Mouse (Mus musculus) midbrain, embryonic 13.5 days (tissue): ENCODE measurements around the gene Cebpg. TPM values are rescaled to one million over a fixed set of nuclear protein-coding genes. Genes with fewer than 3 reads are reported as not detected.
A peak's percentile ranks its signal among the peaks of the same experiment; 100 is the strongest.

Experiments
- ATAC-seq: fragments of 200-750 bp; cut with Nextera tagmentation; 2 replicates; pipeline ENCODE4 v1.8.0; 2017; ENCODE audit warnings: mild to moderate bottlenecking, moderate TSS enrichment, moderate library complexity
- H3K27ac ChIP-seq: fragments of 300-500 bp; sonication (generic); 2 replicates; pipeline ENCODE4 v1.5.1; 2015; ENCODE audit warnings: inconsistent platforms, mild to moderate bottlenecking, moderate library complexity
- H3K27me3 ChIP-seq: fragments of 300-500 bp; sonication (generic); 2 replicates; pipeline ENCODE4 v1.6.1; 2015; ENCODE audit warnings: mild to moderate bottlenecking, inconsistent platforms
- H3K36me3 ChIP-seq: fragments of 300-500 bp; sonication (generic); 2 replicates; pipeline ENCODE4 v1.6.1; 2015; ENCODE audit warnings: mild to moderate bottlenecking, inconsistent platforms
- H3K4me1 ChIP-seq: fragments of 300-500 bp; sonication (generic); replicated peaks from 2 replicates; pipeline ENCODE4 v1.6.1; 2015; ENCODE audit warnings: inconsistent platforms
- H3K4me2 ChIP-seq: fragments of 300-500 bp; sonication (generic); replicated peaks from 2 replicates; pipeline ENCODE4 v1.6.1; 2015; ENCODE audit warnings: moderate library complexity, mild to moderate bottlenecking, inconsistent platforms
- H3K4me3 ChIP-seq: fragments of 300-500 bp; sonication (generic); replicated peaks from 2 replicates; pipeline ENCODE4 v1.5.1; 2015; ENCODE audit warnings: mild to moderate bottlenecking, inconsistent platforms
- H3K9ac ChIP-seq: fragments of 300-500 bp; sonication (generic); replicated peaks from 2 replicates; pipeline ENCODE4 v1.6.1; 2015; ENCODE audit warnings: mild to moderate bottlenecking, inconsistent platforms
- H3K9me3 ChIP-seq: fragments of 300-500 bp; sonication (generic); 2 replicates; pipeline ENCODE4 v1.6.1; 2016; ENCODE audit warnings: mild to moderate bottlenecking, inconsistent platforms
- WGBS: fragments of 180-500 bp; shearing (Covaris S2); methylation state at CpG from one replicate; pipeline ENCODE4 v1.1.7; 2015; 5-methylcytosine and 5-hydroxymethylcytosine counted together
- polyA plus RNA-seq: library from polyadenylated mRNA; unstranded; fragments of >200 nt; fragmentation: Nextera tagmentation; extraction: Ambion mirVana; gene quantifications from 2 replicates; pipeline ENCODE4 v1.2.1, GENCODE M21; 2015

The Cebpg gene
- 42.4 and 46.1 TPM in 2 replicates for polyA plus RNA-seq

- no peaks in the 10 kb centered on the region; the same call in 1 of the 2 replicates for H3K9me3 ChIP-seq
- peak within 1 kb of the TSS; percentile 90 for H3K4me2 ChIP-seq
- peak within 1 kb of the TSS; percentile 88 for H3K4me3 ChIP-seq
- H3K27me3 ChIP-seq = no peaks in the 10 kb centered on the region
- H3K9ac ChIP-seq = peak within 1 kb of the TSS; percentile 95
- H3K36me3 ChIP-seq = no peaks in the 10 kb centered on the region
- peaks cover 24% of the 10 kb centered on the region for H3K4me1 ChIP-seq
- WGBS = under 1% methylated on average over 43 of the region's 53 CpGs
- ATAC-seq = peak; percentile 99
- peak within 1 kb of the TSS; percentile 90 for H3K27ac ChIP-seq
Observed at GRCm38 (mm10) chr7:35056436-35056864, at the start of gene Cebpg. Gene Cebpg (minus strand): TSS chr7:35056573.

- Histone ChIP-seq H3K9me3 (0 out of 2 replicates have a peak, but pooled peaks cover 4% of the 10 kb centered on the region), H3K36me3 (no peaks in the 10 kb centered on the region), H3K27ac (no peak overlapping the region), H3K4me2 (no peak overlapping the region), H3K4me1 (no peaks in the 10 kb centered on the region), H3K4me3 (no peak overlapping the region), H3K27me3 (no peaks in the 10 kb centered on the region), H3K9ac (no peak overlapping the region)
- no peak for ATAC-seq
- WGBS = 94% methylated on average over 4 of the region's 4 CpGs
Observed at GRCm38 (mm10) chr7:35099528-35099927, 43.2 kb upstream of the Cebpg start.

GRCm38 (mm10) chr7:35098777-35099176, 42.4 kb upstream of the Cebpg start:
- Histone ChIP-seq H3K9ac (no peak overlapping the region), H3K4me1 (no peaks in the 10 kb centered on the region), H3K27me3 (no peaks in the 10 kb centered on the region), H3K9me3 (0 out of 2 replicates have a peak, but pooled peaks cover 4% of the 10 kb centered on the region), H3K36me3 (no peaks in the 10 kb centered on the region), H3K27ac (no peak overlapping the region), H3K4me2 (no peak overlapping the region), H3K4me3 (no peak overlapping the region)
- ATAC-seq = no peak
- WGBS = 84% methylated on average over 4 of the region's 4 CpGs

GRCm38 (mm10) chr7:35094975-35095678, 38.8 kb upstream of the Cebpg start:
- Histone ChIP-seq H3K4me1 (no peaks in the 10 kb centered on the region), H3K9ac (no peak overlapping the region), H3K27ac (no peak overlapping the region), H3K4me3 (no peak overlapping the region), H3K9me3 (no peaks in the 10 kb centered on the region), H3K27me3 (no peaks in the 10 kb centered on the region), H3K4me2 (no peak overlapping the region), H3K36me3 (no peaks in the 10 kb centered on the region)
- WGBS = 80% methylated on average over 9 of the region's 9 CpGs
- ATAC-seq = no peak

- no peaks in the 10 kb centered on the region for H3K27me3 ChIP-seq
- H3K4me1 ChIP-seq = peaks cover 19% of the 10 kb centered on the region
- H3K27ac ChIP-seq = no peak overlapping the region
- no peak overlapping the region for H3K9ac ChIP-seq
- no peak overlapping the region for H3K4me2 ChIP-seq
- H3K4me3 ChIP-seq = no peak overlapping the region
- no peaks in the 10 kb centered on the region for H3K36me3 ChIP-seq
- no peak for ATAC-seq
- H3K9me3 ChIP-seq = no peaks in the 10 kb centered on the region
- 83% methylated on average over 5 of the region's 5 CpGs for WGBS
Observed at GRCm38 (mm10) chr7:35090550-35090949, 34.2 kb upstream of the Cebpg start.

- Histone ChIP-seq H3K27ac (peak overlapping the region; percentile 47; the same call in 1 of the 2 replicates), H3K4me2 (peak overlapping the region; percentile 45), H3K4me3 (peak overlapping the region; percentile 25), H3K9ac (no peak overlapping the region), H3K9me3 (no peaks in the 10 kb centered on the region), H3K4me1 (peaks cover 22% of the 10 kb centered on the region), H3K36me3 (no peaks in the 10 kb centered on the region), H3K27me3 (peaks cover 5% of the 10 kb centered on the region; the same call in 1 of the 2 replicates)
- ATAC-seq = peak; percentile 85
- under 1% methylated on average over 21 of the region's 21 CpGs for WGBS
Observed at GRCm38 (mm10) chr7:35086271-35086861, 30.0 kb upstream of the Cebpg start.

- ATAC-seq = no peak
- whole genome bisulfite sequencing = 86% methylated on average over 12 of the region's 12 CpGs
- Histone ChIP-seq H3K9ac (no peak overlapping the region), H3K4me1 (peaks cover 22% of the 10 kb centered on the region), H3K36me3 (no peaks in the 10 kb centered on the region), H3K27ac (no peak overlapping the region), H3K27me3 (peaks cover 5% of the 10 kb centered on the region; the same call in 1 of the 2 replicates), H3K4me2 (no peak overlapping the region), H3K9me3 (no peaks in the 10 kb centered on the region), H3K4me3 (no peak overlapping the region)
Observed at GRCm38 (mm10) chr7:35084565-35085360, 28.4 kb upstream of the Cebpg start.

- Histone ChIP-seq H3K27me3 (peaks cover 5% of the 10 kb centered on the region; the same call in 1 of the 2 replicates), H3K9me3 (no peaks in the 10 kb centered on the region), H3K9ac (no peak overlapping the region), H3K4me1 (peaks cover 12% of the 10 kb centered on the region), H3K36me3 (no peaks in the 10 kb centered on the region), H3K4me2 (no peak overlapping the region), H3K27ac (no peak overlapping the region), H3K4me3 (no peak overlapping the region)
- ATAC-seq = no peak
- 69% methylated on average over 9 of the region's 9 CpGs for WGBS
Observed at GRCm38 (mm10) chr7:35081406-35082104, 25.2 kb upstream of the Cebpg start.

- peaks cover 5% of the 10 kb centered on the region; the same call in 1 of the 2 replicates for H3K27me3 ChIP-seq
- no peak overlapping the region for H3K4me2 ChIP-seq
- H3K36me3 ChIP-seq = no peaks in the 10 kb centered on the region
- no peaks in the 10 kb centered on the region for H3K9me3 ChIP-seq
- no peak overlapping the region for H3K4me3 ChIP-seq
- H3K27ac ChIP-seq = no peak overlapping the region
- peaks cover 5% of the 10 kb centered on the region; the same call in 1 of the 2 replicates for H3K4me1 ChIP-seq
- WGBS = 52% methylated on average over 10 of the region's 10 CpGs
- ATAC-seq = no peak
- no peak overlapping the region for H3K9ac ChIP-seq
Observed at GRCm38 (mm10) chr7:35080843-35081338, 24.5 kb upstream of the Cebpg start.

GRCm38 (mm10) chr7:35076645-35077044, 20.3 kb upstream of the Cebpg start:
- 31% methylated on average over 5 of the region's 5 CpGs for WGBS
- H3K4me1 ChIP-seq = no peaks in the 10 kb centered on the region
- H3K9ac ChIP-seq = no peak overlapping the region
- no peaks in the 10 kb centered on the region for H3K9me3 ChIP-seq
- H3K27me3 ChIP-seq = no peaks in the 10 kb centered on the region
- no peak overlapping the region for H3K4me3 ChIP-seq
- H3K36me3 ChIP-seq = no peaks in the 10 kb centered on the region
- H3K4me2 ChIP-seq = no peak overlapping the region
- ATAC-seq = no peak
- H3K27ac ChIP-seq = no peak overlapping the region

GRCm38 (mm10) chr7:35066640-35067212, 10.4 kb upstream of the Cebpg start:
- Histone ChIP-seq H3K4me1 (peaks cover 9% of the 10 kb centered on the region; the same call in 1 of the 2 replicates), H3K4me2 (no peak overlapping the region), H3K4me3 (no peak overlapping the region), H3K9me3 (0 out of 2 replicates have a peak, but pooled peaks cover 5% of the 10 kb centered on the region), H3K9ac (no peak overlapping the region), H3K27me3 (no peaks in the 10 kb centered on the region), H3K36me3 (no peaks in the 10 kb centered on the region), H3K27ac (no peak overlapping the region)
- no peak for ATAC-seq
- 48% methylated on average over 8 of the region's 8 CpGs for WGBS
